Mouse (Mus musculus) ES-E14 (cell line): ENCODE measurements around the gene Zfp87.

Experiments used
- CHD2 ChIP-seq: IDR thresholded peaks from 2 replicates; pipeline ENCODE4 v1.6.1; 2014; ENCODE audit warnings: mild to moderate bottlenecking, low read depth, low read length, inconsistent platforms
- HCFC1 ChIP-seq: IDR thresholded peaks from 2 replicates; pipeline ENCODE4 v1.6.1; 2012; ENCODE audit warnings: low read length, inconsistent platforms, borderline replicate concordance; ENCODE audit not compliant: insufficient read depth
- ZC3H11A ChIP-seq: IDR thresholded peaks from 2 replicates; pipeline ENCODE4 v1.6.1; 2012; ENCODE audit warnings: low read depth, mild to moderate bottlenecking, inconsistent platforms, low read length, borderline replicate concordance
- ZNF384 ChIP-seq: IDR thresholded peaks from 2 replicates; pipeline ENCODE4 v1.6.1; 2012; ENCODE audit warnings: low read depth, low read length, inconsistent platforms

DNA sequence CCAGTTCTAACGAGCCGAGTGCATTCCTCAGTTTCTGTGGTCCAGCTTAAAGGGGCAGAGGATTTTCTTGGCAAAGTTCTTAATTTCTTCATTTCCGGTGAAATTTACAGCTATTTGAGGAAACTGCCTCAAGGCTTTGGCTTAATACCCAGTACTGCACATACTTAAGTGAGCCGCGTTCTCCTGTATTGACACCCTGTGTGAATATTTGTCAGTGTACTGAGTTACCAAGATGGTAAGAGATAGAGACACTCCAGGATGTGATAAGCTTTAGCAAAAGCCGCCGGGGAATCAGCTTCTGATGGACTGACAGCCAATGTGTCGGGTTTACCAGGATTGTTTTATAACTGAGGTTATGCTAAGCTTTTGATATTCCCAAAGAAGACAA, 41.6 kb downstream of the Zfp87 start:
- TF ChIP-seq CHD2, result no peak
- TF ChIP-seq ZNF384, result no peak
- TF ChIP-seq ZC3H11A, result no peak
- TF ChIP-seq HCFC1, result no peak
